Mouse (Mus musculus) spleen, adult 2 months (tissue): ENCODE results near the gene Prex1. TPM values are rescaled to one million over a fixed set of nuclear protein-coding genes. Genes with fewer than 3 reads are reported as not detected.
A peak's percentile ranks its signal among the peaks of the same experiment; 100 is the strongest.

Experiments used
- DNase-seq, 2 experiments: peaks; one replicate each; pipeline versions ENCODE4 v3.0.0 to v3.0.0-alpha.2; 2012 to 2021; ENCODE audit warnings: low spot score in 2 of 2, low read depth in 1 of 2
- H3K27ac ChIP-seq: fragments of 200-500 bp; 2 replicates; pipeline ENCODE4 v1.5.1; 2012; ENCODE audit warnings: low read length, inconsistent platforms; ENCODE audit not compliant: insufficient read depth
- H3K27me3 ChIP-seq: fragments of 200-500 bp; 2 replicates; pipeline ENCODE4 v1.6.1; 2012; ENCODE audit warnings: mild to moderate bottlenecking, moderate library complexity, low read length, inconsistent platforms; ENCODE audit not compliant: control insufficient read depth, insufficient read depth
- H3K36me3 ChIP-seq: fragments of 200-500 bp; 2 replicates; pipeline ENCODE4 v1.6.1; 2012; ENCODE audit warnings: mild to moderate bottlenecking, low read length, inconsistent platforms; ENCODE audit not compliant: control insufficient read depth, insufficient read depth
- H3K4me1 ChIP-seq: fragments of 200-500 bp; 2 replicates; pipeline ENCODE4 v1.6.1; 2011; ENCODE audit warnings: inconsistent platforms; ENCODE audit not compliant: control insufficient read depth, insufficient read depth, insufficient read length
- H3K4me3 ChIP-seq: fragments of 200-500 bp; 2 replicates; pipeline ENCODE4 v1.5.1; 2011; ENCODE audit warnings: mild to moderate bottlenecking, inconsistent platforms; ENCODE audit not compliant: insufficient read depth, insufficient read length; ENCODE audit errors: extremely low read depth
- CTCF ChIP-seq: fragments of 200-500 bp; IDR thresholded peaks from 2 replicates; pipeline ENCODE4 v1.5.1; 2011; ENCODE audit warnings: mild to moderate bottlenecking, inconsistent platforms; ENCODE audit not compliant: insufficient read depth, insufficient read length, insufficient replicate concordance; ENCODE audit errors: extremely low read depth
- POLR2A ChIP-seq: fragments of 200-500 bp; IDR thresholded peaks from 2 replicates; pipeline ENCODE4 v1.6.1; 2011; ENCODE audit warnings: low read depth, low read length, inconsistent platforms
- WGBS: fragments of 180-500 bp; shearing (Covaris S2); methylation state at CpG from one replicate; pipeline ENCODE4 v1.1.7; 2018; 5-methylcytosine and 5-hydroxymethylcytosine counted together
- polyA plus RNA-seq: library from polyadenylated mRNA; depleted of rRNA; stranded (reverse); fragments of >200 nt; gene quantifications from 2 replicates; pipeline ENCODE4 v1.2.3, GENCODE M21; 2012

The Prex1 gene
- polyA plus RNA-seq, 1 experiment = 123 TPM

DNA sequence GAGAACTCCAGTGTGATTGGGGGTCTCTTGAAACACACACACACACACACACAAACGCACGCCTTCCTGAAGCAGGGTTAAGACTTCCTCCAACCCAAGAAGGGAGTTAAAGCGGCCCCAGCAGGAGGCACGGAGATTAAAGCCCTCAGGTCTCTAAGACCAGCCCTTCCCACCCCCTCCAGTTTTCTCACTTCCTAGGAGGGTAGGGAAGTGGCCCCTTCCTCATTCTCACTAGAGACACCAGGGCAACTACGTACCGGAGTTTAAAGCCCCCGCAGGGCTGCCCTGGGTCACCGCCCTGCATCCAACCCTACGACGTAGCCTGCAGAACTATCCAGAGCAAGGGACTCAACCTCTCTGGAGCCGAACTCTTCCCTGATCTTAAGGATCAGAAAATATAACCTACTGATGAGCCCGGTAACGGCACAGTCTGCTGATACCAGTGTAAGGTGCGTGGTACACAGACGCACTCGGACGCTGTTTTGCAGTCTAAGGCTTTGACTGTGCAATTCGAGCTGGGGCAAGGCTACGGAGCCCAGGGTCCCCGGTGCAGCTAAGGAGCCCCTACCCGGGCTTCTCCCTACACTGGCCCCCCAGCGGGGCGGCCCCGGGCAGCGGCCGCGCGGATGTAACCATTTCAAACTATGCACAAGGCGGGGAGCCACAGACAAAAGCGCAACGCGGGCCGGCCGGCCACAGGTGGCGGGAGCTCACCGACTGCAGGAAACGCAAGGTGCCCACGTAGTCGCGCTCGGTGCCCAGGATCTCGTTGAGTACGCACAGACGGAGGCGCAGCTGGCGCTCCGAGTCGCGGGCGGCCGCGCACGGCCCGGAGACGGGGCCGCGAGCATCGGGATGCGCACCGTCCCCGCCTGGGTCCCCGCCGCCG lies 587 bp downstream of the Prex1 start:
- TF ChIP-seq CTCF (no peak), POLR2A (no peak)
- Histone ChIP-seq H3K27me3 (no peaks in the 10 kb centered on the region), H3K36me3 (no peaks in the 10 kb centered on the region), H3K27ac (peak overlapping the region; percentile 68), H3K4me3 (peak overlapping the region; percentile 73), H3K4me1 (peaks cover 39% of the 10 kb centered on the region; the same call in 1 of the 2 replicates)
- peak in 1 of 2 experiments; percentile 59 for DNase-seq
- 1% methylated on average over 64 of the region's 64 CpGs for WGBS

DNA sequence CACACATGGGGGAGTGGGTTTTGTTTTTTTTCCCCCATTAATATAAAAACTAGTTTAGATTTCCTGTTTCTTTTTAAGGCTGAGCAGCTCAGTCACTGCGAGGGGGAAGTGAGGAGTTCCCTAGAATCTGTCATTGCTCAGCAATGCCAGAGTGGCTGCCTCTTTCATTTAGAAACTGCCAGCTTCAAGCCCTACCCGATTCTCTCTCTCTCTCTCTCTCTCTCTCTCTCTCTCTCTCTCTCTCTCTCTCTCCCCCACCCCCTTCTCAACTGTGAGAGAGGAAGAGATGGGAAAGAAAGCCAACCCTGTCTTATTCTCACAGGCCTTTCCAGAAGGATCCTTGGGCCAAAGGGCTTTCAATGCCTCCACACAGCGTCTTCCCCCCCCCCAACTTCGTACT lies 1.3 kb downstream of the Prex1 start:
- DNase-seq = no peak
- H3K4me1 ChIP-seq = peaks cover 41% of the 10 kb centered on the region; the same call in 1 of the 2 replicates
- 0% methylated on average over 4 of the region's 4 CpGs for WGBS
- H3K4me3 ChIP-seq = peak overlapping the region; percentile 73
- H3K27me3 ChIP-seq = no peaks in the 10 kb centered on the region
- TF ChIP-seq CTCF (no peak), POLR2A (no peak)
- H3K36me3 ChIP-seq = no peaks in the 10 kb centered on the region
- peak overlapping the region; percentile 68 for H3K27ac ChIP-seq

DNA sequence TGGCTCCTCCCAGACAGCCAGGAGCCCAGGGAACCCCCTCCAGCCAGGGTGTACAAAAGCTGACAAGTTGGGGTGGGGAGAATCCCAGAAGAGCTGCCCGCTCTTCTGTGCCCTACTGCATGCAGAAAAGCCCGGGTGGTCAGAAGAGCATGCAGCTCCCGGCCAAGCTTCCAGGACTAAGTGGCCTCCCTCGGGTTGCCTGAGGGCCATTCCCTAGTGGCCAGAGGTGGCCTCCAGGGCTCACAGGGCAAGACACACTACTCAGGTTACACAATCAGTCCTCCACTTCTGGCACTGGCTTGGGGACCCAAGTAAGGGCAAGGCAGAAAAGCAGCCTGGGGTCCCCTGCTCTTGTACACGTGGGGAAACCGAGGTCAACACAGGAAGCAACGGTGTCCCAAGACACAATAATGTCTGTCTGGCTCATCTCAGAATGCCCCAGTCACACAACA lies 1.9 kb downstream of the Prex1 start:
- no peaks in the 10 kb centered on the region for H3K36me3 ChIP-seq
- DNase-seq = no peak
- WGBS = 13% methylated on average over 7 of the region's 7 CpGs
- TF ChIP-seq POLR2A (no peak), CTCF (no peak)
- H3K4me3 ChIP-seq = peak overlapping the region; percentile 73; the same call in 1 of the 2 replicates
- H3K27me3 ChIP-seq = no peaks in the 10 kb centered on the region
- H3K4me1 ChIP-seq = peaks cover 41% of the 10 kb centered on the region; the same call in 1 of the 2 replicates
- H3K27ac ChIP-seq = peak overlapping the region; percentile 68

DNA sequence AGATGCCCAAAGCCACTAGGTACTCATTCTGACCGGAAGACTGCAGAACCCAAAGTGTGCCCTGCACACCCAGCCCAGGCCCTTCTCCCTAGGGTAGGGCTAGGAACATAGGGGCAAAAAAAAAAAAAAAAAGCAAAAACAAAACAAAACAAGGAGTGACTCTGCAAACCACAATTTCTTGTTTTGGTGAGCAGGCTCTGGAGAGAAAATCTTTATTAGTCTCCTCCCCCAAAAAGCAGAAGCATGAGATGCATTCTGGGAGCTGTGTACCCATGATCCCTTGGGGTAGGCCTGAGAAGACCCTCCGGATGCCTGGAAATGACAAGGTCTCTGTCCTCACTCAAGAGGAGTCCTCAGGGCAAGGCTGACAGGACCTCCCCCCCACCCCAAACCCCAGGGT lies 3.7 kb downstream of the Prex1 start:
- Histone ChIP-seq H3K27me3 (no peaks in the 10 kb centered on the region), H3K4me3 (no peak overlapping the region), H3K27ac (peak overlapping the region; percentile 10), H3K4me1 (peaks cover 41% of the 10 kb centered on the region; the same call in 1 of the 2 replicates), H3K36me3 (peaks cover 5% of the 10 kb centered on the region)
- DNase-seq = no peak
- no peak for TF ChIP-seq CTCF
- no peak for TF ChIP-seq POLR2A
- WGBS = 51% methylated on average over 2 of the region's 2 CpGs

DNA sequence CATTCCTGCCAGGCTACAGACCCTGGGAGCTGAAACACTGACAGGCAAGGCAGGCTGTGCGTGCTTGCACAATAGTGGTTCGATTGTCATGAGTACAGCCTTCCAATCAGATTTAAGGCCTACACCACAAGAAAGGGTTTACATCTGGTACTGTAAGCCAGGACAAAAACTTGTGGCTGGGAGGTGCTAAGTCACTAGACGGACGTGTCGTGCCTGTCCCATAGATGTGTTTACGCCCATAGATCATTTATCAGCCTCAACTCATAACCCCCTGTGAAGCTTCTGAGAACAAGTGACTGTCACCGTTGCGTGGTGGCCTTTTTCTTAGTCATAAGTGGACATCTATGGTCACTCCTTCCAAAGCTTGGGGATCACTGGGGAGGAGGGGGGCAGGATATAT lies 5.3 kb downstream of the Prex1 start:
- Histone ChIP-seq H3K4me1 (peaks cover 36% of the 10 kb centered on the region; the same call in 1 of the 2 replicates), H3K36me3 (peaks cover 5% of the 10 kb centered on the region), H3K27me3 (no peaks in the 10 kb centered on the region), H3K27ac (peak overlapping the region; percentile 32), H3K4me3 (no peak overlapping the region)
- no peak for DNase-seq
- WGBS = 61% methylated on average over 8 of the region's 8 CpGs
- no peak for TF ChIP-seq CTCF
- no peak for TF ChIP-seq POLR2A

DNA sequence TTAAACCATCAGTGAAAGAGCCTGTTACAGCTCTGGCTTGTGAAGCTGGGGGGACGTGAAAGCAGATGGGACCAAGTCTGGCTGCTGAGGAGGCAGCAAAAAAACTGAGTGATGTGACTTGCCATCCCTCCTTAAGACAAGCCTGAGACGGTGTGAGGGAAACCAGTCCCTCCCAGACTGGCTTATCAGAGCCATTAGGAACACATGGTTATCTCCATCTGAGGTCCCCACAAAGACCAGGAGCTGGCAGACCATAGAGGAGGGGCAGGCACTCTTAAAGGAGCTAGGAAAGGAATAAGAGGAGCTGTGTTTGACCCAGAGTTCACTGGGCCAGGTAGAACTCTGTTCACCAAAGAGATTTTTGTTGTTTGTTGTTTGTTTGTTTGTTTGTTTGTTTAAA lies 7.1 kb downstream of the Prex1 start:
- peaks cover 38% of the 10 kb centered on the region; the same call in 1 of the 2 replicates for H3K4me1 ChIP-seq
- peaks cover 7% of the 10 kb centered on the region for H3K36me3 ChIP-seq
- H3K4me3 ChIP-seq = no peak overlapping the region
- 90% methylated on average over 2 of the region's 2 CpGs for WGBS
- H3K27me3 ChIP-seq = no peaks in the 10 kb centered on the region
- no peak for TF ChIP-seq POLR2A
- no peak for TF ChIP-seq CTCF
- no peak overlapping the region for H3K27ac ChIP-seq
- no peak for DNase-seq
